Mouse (Mus musculus): ENCODE data around the gene Slc22a29. TPM values are rescaled to one million over a fixed set of nuclear protein-coding genes. Genes with fewer than 3 reads are reported as not detected.
A peak's percentile ranks its signal among the peaks of the same experiment; 100 is the strongest.
"Not testable (repeated sequence)": the region's sequence is repeated elsewhere in the genome, so short reads cannot be mapped to it uniquely, and the experiment has no call there.

Gene Slc22a29
- not detected for total RNA-seq (2021)

DNA sequence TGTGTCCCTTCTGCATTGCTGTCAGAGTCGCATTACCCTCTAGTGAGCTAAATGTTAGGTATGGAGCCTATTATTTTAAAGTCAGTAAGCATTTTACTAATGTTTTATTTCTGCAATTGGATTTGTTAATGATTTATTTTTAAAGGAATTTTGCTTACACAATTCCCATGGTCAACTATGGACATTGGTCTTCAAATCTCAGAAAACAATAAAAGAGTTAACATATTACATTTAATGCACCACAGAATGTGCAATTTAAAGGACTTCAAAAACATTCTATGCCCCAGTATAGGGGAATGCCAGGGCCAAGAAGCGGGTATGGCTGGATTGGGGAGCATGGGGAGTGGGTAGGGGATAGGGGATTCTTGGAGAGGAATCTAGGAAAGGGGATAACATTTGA is at the start of gene Slc22a29:
TSS of gene Slc22a29 (minus strand) at position 101 of the 400 bp plus-strand sequence.
- intact Hi-C loops (cut with DNase I) = no loop called here

DNA sequence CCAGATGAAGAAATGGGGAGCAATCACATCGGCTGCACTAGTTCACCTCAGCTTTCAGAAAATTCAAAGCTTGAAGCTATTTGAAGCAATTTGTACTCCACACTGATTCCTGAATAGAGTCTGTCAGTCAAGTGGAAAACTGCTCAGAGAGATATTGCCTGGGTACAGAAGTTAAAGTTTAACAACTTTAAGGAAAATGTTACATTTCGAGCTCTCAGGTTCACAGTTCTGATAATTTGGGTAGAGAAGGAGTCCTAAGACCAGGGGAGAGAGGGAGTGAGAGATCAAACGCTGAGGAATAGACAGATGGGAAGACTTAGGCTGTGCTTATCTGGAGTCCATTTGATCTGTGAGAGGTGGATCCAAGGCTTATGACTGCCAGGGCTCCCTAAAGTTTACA is 46.6 kb upstream of the Slc22a29 start:
- intact Hi-C loops (cut with DNase I) = no loop called here

More for the DNA sequence above, at the start of gene Slc22a29:
- no peak for DNase-seq

DNA sequence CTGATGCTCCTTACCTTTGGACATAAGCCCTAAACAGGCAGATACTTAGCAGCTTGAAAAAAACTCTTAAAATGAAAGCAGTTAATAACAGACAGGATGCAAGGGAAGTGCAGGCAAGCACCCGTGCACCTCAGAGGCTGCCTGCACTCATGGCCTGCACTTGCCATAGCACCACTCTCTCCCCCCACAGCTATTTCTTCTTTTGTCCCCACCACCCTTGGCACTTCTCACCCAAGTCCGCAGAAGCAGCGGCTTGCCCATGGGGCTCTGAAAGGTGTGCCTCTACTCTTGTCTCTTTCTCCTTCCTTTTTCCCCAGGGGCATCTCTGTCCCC is 34.0 kb upstream of the Slc22a29 start:
- intact Hi-C loops (cut with DNase I) = no loop called here
- no peak for DNase-seq

More for the DNA sequence above, 46.6 kb upstream of the Slc22a29 start:
- DNase-seq = no peak

DNA sequence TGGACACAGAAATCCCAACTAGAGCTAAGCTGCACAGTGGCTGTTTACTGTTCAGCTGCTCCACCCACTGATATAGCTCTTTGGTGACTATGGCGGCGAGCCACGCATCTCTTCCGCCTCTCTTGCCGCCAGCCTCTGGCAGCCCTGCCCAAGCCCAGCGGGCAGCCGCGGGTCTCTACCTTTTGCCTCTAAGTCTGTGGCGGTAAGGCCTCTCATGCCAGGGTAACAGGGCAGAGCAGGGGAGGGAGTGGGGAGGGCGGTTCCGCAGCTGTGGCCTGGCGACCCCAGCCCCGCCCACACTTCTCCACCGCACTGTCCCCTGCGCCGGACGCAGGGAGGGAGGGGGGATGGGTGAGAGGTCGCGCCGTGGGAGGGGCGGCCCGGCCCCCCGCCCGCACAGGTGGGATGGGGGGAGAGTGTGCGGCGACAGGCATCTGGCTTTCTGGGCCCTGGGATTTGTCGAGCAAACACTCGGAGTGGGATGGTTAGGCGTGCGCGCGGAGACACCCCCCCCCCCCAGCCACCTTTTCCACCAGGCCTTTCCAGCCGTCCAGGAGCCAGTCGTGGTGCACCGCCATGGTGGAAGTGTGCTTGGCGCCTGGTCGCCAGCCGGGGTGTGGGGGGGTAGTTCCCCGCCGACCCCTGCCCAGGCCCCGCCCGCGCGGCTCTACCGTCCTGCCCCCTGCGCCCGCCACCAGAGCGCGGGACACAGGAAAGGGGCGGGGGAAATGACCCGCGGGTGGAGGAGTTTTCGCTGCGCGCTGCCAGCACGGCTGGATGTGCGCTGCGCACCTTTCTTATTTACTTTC is 33.4 kb upstream of the Slc22a29 start:
- intact Hi-C loops (cut with DNase I) = no loop called here
- peak; percentile 46 for DNase-seq

DNA sequence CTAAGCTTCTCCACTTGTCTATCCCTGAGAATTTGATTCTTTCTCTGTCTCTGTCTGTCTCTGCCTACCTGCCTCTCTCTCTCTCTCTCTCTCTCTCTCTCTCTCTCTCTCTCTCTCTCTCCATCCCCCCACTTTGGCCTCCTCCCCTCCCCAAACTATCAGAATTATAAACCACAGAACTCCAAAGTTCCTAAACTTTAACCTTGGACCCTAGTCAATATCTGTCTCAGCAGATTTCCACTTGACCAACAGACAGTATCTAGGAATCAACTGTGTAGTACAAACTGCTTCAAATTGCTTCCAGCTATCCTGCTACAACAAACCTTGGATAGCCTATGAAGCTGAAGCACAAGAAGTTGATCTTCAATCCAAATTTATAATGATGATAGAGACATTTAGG is 10.2 kb upstream of the Slc22a29 start:
- no peak for DNase-seq
- intact Hi-C loops (cut with DNase I) = no loop called here

DNA sequence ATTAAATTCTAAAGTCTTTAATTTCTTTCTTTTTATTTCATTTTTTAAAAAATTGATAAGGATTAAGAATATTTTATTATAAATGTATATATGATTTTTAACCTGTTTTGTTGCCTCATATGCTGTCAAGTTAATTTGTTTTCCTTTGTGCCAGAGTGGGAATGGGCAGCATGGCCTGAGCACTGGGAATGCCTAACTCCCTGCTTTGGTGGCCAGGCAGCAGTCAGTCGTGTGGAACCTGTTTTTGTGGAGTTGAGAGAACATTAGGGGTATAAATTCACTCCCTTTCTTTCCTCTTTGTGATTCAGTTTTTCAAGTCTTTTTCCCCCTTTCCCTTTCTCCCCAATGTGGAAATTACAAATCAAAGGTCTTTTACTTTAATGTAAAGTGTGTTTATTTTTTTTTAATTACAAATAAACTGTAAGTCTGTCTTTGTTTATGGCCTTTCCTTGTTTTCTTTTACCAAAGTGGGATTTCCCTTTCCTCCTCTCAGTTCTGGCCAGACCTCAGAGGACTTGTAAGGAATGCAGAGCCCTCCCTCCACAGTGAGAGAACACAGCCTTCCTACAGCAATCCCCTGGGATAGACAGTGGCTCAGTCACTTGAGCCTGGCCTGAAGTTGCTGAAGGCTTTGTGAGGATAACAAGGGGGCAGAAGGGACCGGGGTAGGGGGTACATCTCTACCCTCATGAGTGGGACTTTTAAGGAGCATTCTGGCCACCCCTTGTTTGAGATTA is 69.7 kb downstream of the Slc22a29 start:
- intact Hi-C loops (cut with DNase I) = no loop called here

DNA sequence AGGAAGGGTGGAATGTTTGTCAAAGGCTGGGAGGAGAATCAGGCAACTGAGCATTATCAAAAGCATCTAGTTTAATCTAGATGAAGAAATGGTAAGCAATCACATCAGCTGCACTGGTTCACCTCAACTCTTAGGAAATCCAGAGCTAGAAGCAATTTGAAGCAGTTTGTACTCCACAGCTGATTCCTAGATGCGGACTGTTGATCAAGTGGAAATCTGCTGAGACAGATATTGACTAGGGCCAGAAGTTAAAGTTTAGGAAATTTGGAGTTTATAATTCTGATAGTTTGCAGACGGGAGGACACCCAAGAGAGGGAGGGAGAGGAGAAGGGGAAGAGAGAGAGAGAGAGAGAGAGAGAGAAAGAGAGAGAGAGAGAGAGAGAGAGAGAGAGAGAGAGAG is 76.0 kb downstream of the Slc22a29 start:
- DNase-seq; intact Hi-C loops (cut with DNase I): not testable (repeated sequence)

More for the DNA sequence above, 69.7 kb downstream of the Slc22a29 start:
- DNase-seq = no peak

DNA sequence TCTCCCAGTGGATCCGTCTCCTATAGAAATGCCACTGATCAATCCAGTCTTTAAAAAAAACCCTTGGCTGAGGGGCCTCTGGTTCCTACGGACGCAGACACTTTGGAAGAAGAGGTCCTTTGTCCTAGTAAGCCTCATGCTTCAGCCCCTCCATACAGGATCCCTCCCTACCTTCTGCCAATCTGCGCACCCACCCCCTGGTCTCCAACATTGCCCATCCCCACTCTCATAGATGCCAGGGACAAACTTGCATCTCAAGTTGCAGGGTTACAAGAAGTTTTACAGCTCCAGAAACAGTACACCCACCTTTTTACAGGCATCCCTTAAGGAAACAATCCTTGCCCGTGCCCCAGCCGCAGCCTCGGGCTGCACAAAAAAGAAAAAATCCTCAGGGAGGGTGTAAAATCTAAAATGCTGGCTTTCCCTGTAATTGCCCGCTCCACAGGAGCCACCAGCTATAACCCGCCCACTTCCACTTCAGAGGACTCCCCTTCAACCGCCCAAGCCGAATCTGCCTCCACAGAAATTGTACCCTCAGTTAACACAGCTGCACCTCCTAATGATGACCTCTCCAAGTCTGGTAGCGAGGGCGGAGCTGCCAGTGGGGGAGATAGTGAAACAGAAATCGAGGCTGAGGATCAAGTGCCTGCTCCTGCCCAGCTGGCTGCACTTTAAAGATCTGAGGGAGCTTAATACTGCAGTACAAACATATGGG is 84.4 kb downstream of the Slc22a29 start:
- intact Hi-C loops (cut with DNase I) = not testable (repeated sequence)

DNA sequence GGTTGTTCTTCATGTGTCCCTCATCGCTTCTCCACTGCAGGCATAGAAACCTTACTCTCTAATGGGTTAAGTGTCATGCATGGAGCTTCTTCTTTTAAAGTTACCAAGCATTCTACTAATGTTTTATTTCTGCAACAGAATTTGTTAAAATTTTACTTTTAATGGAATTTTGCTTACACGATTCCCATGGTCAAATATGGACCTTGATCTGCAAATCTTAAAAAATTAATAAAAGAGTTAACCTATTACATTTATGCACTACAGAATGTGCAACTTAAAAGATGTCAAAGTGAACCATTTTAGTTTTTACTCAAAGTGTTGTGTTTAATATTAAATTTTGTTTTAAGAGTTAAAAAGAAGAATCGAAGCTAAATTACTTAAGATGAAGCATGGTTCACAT is 86.8 kb downstream of the Slc22a29 start, which contains the start of gene Slc22a28:
TSS of gene Slc22a28 (minus strand) at position 102 of the 400 bp plus-strand sequence.
- intact Hi-C loops (cut with DNase I); DNase-seq: not testable (repeated sequence)

More for the DNA sequence above, 84.4 kb downstream of the Slc22a29 start:
- not testable (repeated sequence) for DNase-seq

Other genes starting within 250 kb of the Slc22a29 start
- not detected for gene Slc22a28, start 86.9 kb downstream of the Slc22a29 start, total RNA-seq (2021)
- not detected for gene Slc22a30, start 186.2 kb upstream of the Slc22a29 start, total RNA-seq (2021)

Data from left cerebral cortex, postnatal 4 days (tissue).